Mouse (Mus musculus) induced T-regulatory cell, adult 2 months (primary cell): ENCODE measurements around the gene Jtb.

Source experiments
- DNase-seq: peaks from one replicate; pipeline ENCODE4 v3.0.0-alpha.2; 2012; ENCODE audit warnings: low read depth

Gene Jtb

GRCm38 (mm10) chr3:90263121-90263771 lies 31.8 kb downstream of the Jtb start:
- DNase-seq, result no peak

- DNase-seq, result no peak
Measured at GRCm38 (mm10) chr3:90264687-90265033, 33.3 kb downstream of the Jtb start.

GRCm38 (mm10) chr3:90265034-90265931 lies 33.9 kb downstream of the Jtb start, which contains the start of gene Dennd4b:
Gene Dennd4b (plus strand): TSS chr3:90265185.
- DNase-seq, result peak; percentile 95

GRCm38 (mm10) chr3:90265932-90266741 lies 34.7 kb downstream of the Jtb start:
- peak; percentile 85 for DNase-seq

GRCm38 (mm10) chr3:90266901-90267775 lies 35.7 kb downstream of the Jtb start:
- DNase-seq, result peak; percentile 61

GRCm38 (mm10) chr3:90268190-90268589 lies 36.8 kb downstream of the Jtb start:
- DNase-seq, result no peak

- no peak for DNase-seq
Measured at GRCm38 (mm10) chr3:90268971-90269370, 37.6 kb downstream of the Jtb start.

GRCm38 (mm10) chr3:90270784-90271183 lies 39.4 kb downstream of the Jtb start:
- DNase-seq, result no peak

- DNase-seq, result no peak
Measured at GRCm38 (mm10) chr3:90272170-90272569, 40.8 kb downstream of the Jtb start.

- DNase-seq, result no peak
Measured at GRCm38 (mm10) chr3:90273855-90274254, 42.5 kb downstream of the Jtb start.

- DNase-seq, result no peak
Measured at GRCm38 (mm10) chr3:90275286-90275685, 43.9 kb downstream of the Jtb start.

- no peak for DNase-seq
Measured at GRCm38 (mm10) chr3:90276858-90277257, 45.5 kb downstream of the Jtb start.

GRCm38 (mm10) chr3:90277793-90278192 lies 46.4 kb downstream of the Jtb start:
- no peak for DNase-seq

- DNase-seq, result no peak
Measured at GRCm38 (mm10) chr3:90278211-90278610, 46.8 kb downstream of the Jtb start.

- DNase-seq, result no peak
Measured at GRCm38 (mm10) chr3:90279216-90279615, 47.8 kb downstream of the Jtb start.

GRCm38 (mm10) chr3:90279743-90280142 lies 48.3 kb downstream of the Jtb start:
- no peak for DNase-seq

GRCm38 (mm10) chr3:90280708-90281107 lies 49.3 kb downstream of the Jtb start:
- DNase-seq, result no peak

- DNase-seq, result no peak
Measured at GRCm38 (mm10) chr3:90284150-90284549, 52.8 kb downstream of the Jtb start.
